Mouse (Mus musculus) fibroblast of lung, adult 2 months (primary cell): Measurements from ENCODE around the gene Ptk7.

Experiments
- DNase-seq: peaks from one replicate; pipeline ENCODE4 v3.0.0-alpha.2; 2011; ENCODE audit warnings: low read depth

Ptk7 gene

GRCm38 (mm10) chr17:46628791-46629684, at the start of gene Ptk7:
TSS of gene Ptk7 (minus strand) at chr17:46629504.
- no peak for DNase-seq

- no peak for DNase-seq
Measured at GRCm38 (mm10) chr17:46678911-46679310, 49.6 kb upstream of the Ptk7 start.

- DNase-seq = no peak
Measured at GRCm38 (mm10) chr17:46678416-46678815, 49.1 kb upstream of the Ptk7 start, which contains the start of gene Mea1. TSS of gene Mea1 (plus strand) at chr17:46678793.

- no peak for DNase-seq
Measured at GRCm38 (mm10) chr17:46674530-46675283, 45.4 kb upstream of the Ptk7 start.

GRCm38 (mm10) chr17:46673850-46674529, 44.7 kb upstream of the Ptk7 start, which contains the start of gene Rrp36:
TSS of gene Rrp36 (minus strand) at chr17:46674352.
- peak; percentile 93 for DNase-seq

GRCm38 (mm10) chr17:46669911-46670310, 40.6 kb upstream of the Ptk7 start:
- DNase-seq = no peak

- DNase-seq = no peak
Measured at GRCm38 (mm10) chr17:46667712-46668111, 38.4 kb upstream of the Ptk7 start.

GRCm38 (mm10) chr17:46662730-46663129, 33.4 kb upstream of the Ptk7 start:
- no peak for DNase-seq

- DNase-seq = no peak
Measured at GRCm38 (mm10) chr17:46661981-46662380, 32.7 kb upstream of the Ptk7 start.

- no peak for DNase-seq
Measured at GRCm38 (mm10) chr17:46661351-46661750, 32.0 kb upstream of the Ptk7 start.

GRCm38 (mm10) chr17:46656054-46656453, 26.8 kb upstream of the Ptk7 start:
- no peak for DNase-seq

- no peak for DNase-seq
Measured at GRCm38 (mm10) chr17:46651755-46652547, 22.6 kb upstream of the Ptk7 start.

- no peak for DNase-seq
Measured at GRCm38 (mm10) chr17:46651292-46651691, 22.0 kb upstream of the Ptk7 start.

- no peak for DNase-seq
Measured at GRCm38 (mm10) chr17:46650232-46651031, 21.1 kb upstream of the Ptk7 start, which contains the start of gene Cul7. TSS of gene Cul7 (plus strand) at chr17:46650337.

GRCm38 (mm10) chr17:46649811-46650210, 20.5 kb upstream of the Ptk7 start:
- DNase-seq = no peak

GRCm38 (mm10) chr17:46648436-46648835, 19.1 kb upstream of the Ptk7 start:
- no peak for DNase-seq

- DNase-seq = no peak
Measured at GRCm38 (mm10) chr17:46647279-46647678, 18.0 kb upstream of the Ptk7 start.

- DNase-seq = no peak
Measured at GRCm38 (mm10) chr17:46646322-46646662, 17.0 kb upstream of the Ptk7 start.

- peak; percentile 96 for DNase-seq
Measured at GRCm38 (mm10) chr17:46645561-46646321, 16.4 kb upstream of the Ptk7 start, which contains the start of the genes Klc4 and Mrpl2. TSS of gene Klc4 (minus strand) at chr17:46646022. TSS of gene Mrpl2 (plus strand) at chr17:46646229.
